Mouse (Mus musculus) liver, embryonic 12.5 days (tissue): Measurements from ENCODE around the gene Lama1. TPM values are rescaled to one million over a fixed set of nuclear protein-coding genes. Genes with fewer than 3 reads are reported as not detected.

Experiments used
- ATAC-seq: fragments of 200-750 bp; cut with Nextera tagmentation; 2 replicates; pipeline ENCODE4 v1.8.0; 2017; ENCODE audit warnings: moderate number of reproducible peaks, mild to moderate bottlenecking, moderate library complexity
- H3K27ac ChIP-seq: fragments of 300-500 bp; sonication (generic); 2 replicates; pipeline ENCODE4 v1.5.1; 2016; ENCODE audit warnings: mild to moderate bottlenecking
- H3K27me3 ChIP-seq: fragments of 300-500 bp; sonication (generic); replicated peaks from 2 replicates; pipeline ENCODE4 v1.6.1; 2016; ENCODE audit warnings: mild to moderate bottlenecking, moderate library complexity
- H3K36me3 ChIP-seq: fragments of 300-500 bp; sonication (generic); 2 replicates; pipeline ENCODE4 v1.6.1; 2016; ENCODE audit warnings: mild to moderate bottlenecking, moderate library complexity
- H3K4me1 ChIP-seq: fragments of 300-500 bp; sonication (generic); 2 replicates; pipeline ENCODE4 v1.6.1; 2016
- H3K4me2 ChIP-seq: fragments of 300-500 bp; sonication (generic); 2 replicates; pipeline ENCODE4 v1.6.1; 2016; ENCODE audit warnings: mild to moderate bottlenecking, moderate library complexity
- H3K4me3 ChIP-seq: fragments of 300-500 bp; sonication (generic); 2 replicates; pipeline ENCODE4 v1.5.1; 2016; ENCODE audit warnings: mild to moderate bottlenecking, moderate library complexity
- H3K9ac ChIP-seq: fragments of 300-500 bp; sonication (generic); 2 replicates; pipeline ENCODE4 v1.6.1; 2016; ENCODE audit warnings: mild to moderate bottlenecking, moderate library complexity
- H3K9me3 ChIP-seq: fragments of 300-500 bp; sonication (generic); replicated peaks from 2 replicates; pipeline ENCODE4 v1.6.1; 2016; ENCODE audit warnings: mild to moderate bottlenecking, moderate library complexity
- WGBS: fragments of 180-500 bp; shearing (Covaris S2); methylation state at CpG from one replicate; pipeline ENCODE4 v1.1.7; 2016; ENCODE audit not compliant: insufficient replicate concordance; 5-methylcytosine and 5-hydroxymethylcytosine counted together
- polyA plus RNA-seq: library from polyadenylated mRNA; unstranded; fragments of >200 nt; fragmentation: Nextera tagmentation; extraction: Ambion mirVana; gene quantifications from 2 replicates; pipeline ENCODE4 v1.2.1, GENCODE M21; 2016

The Lama1 gene
- polyA plus RNA-seq, 1 experiment from 2014 or later = 2.2 TPM

- no peaks in the 10 kb centered on the region for H3K27me3 ChIP-seq
- no peaks in the 10 kb centered on the region for H3K9me3 ChIP-seq
- no peak overlapping the region for H3K27ac ChIP-seq
- H3K4me3 ChIP-seq = no peak overlapping the region
- WGBS = 73% methylated on average over 16 of the region's 16 CpGs
- no peaks in the 10 kb centered on the region for H3K4me1 ChIP-seq
- no peak overlapping the region for H3K9ac ChIP-seq
- H3K36me3 ChIP-seq = peaks cover 6% of the 10 kb centered on the region; the same call in 1 of the 2 replicates
- no peak for ATAC-seq
- H3K4me2 ChIP-seq = no peak overlapping the region
These were observed 164.9 kb downstream of the Lama1 start for GRCm38 (mm10) chr17:67861744-67862535.

GRCm38 (mm10) chr17:67864363-67864762 lies 167.3 kb downstream of the Lama1 start:
- no peak overlapping the region for H3K4me3 ChIP-seq
- no peak overlapping the region for H3K27ac ChIP-seq
- H3K9me3 ChIP-seq = no peaks in the 10 kb centered on the region
- no peaks in the 10 kb centered on the region for H3K4me1 ChIP-seq
- H3K27me3 ChIP-seq = no peaks in the 10 kb centered on the region
- no peak overlapping the region for H3K9ac ChIP-seq
- H3K4me2 ChIP-seq = no peak overlapping the region
- WGBS = 82% methylated on average over 10 of the region's 10 CpGs
- ATAC-seq = no peak
- H3K36me3 ChIP-seq = peaks cover 6% of the 10 kb centered on the region

- no peak overlapping the region for H3K9ac ChIP-seq
- no peaks in the 10 kb centered on the region for H3K27me3 ChIP-seq
- peaks cover 6% of the 10 kb centered on the region for H3K36me3 ChIP-seq
- WGBS = 82% methylated on average over 3 of the region's 3 CpGs
- H3K9me3 ChIP-seq = no peaks in the 10 kb centered on the region
- H3K4me2 ChIP-seq = no peak overlapping the region
- no peak for ATAC-seq
- no peaks in the 10 kb centered on the region for H3K4me1 ChIP-seq
- H3K4me3 ChIP-seq = no peak overlapping the region
- H3K27ac ChIP-seq = no peak overlapping the region
These were observed 167.9 kb downstream of the Lama1 start for GRCm38 (mm10) chr17:67864912-67865311.

- Histone ChIP-seq H3K27me3 (no peaks in the 10 kb centered on the region), H3K4me3 (no peak overlapping the region), H3K4me2 (no peak overlapping the region), H3K9ac (no peak overlapping the region), H3K27ac (no peak overlapping the region), H3K36me3 (peaks cover 6% of the 10 kb centered on the region), H3K9me3 (no peaks in the 10 kb centered on the region), H3K4me1 (no peaks in the 10 kb centered on the region)
- WGBS = 81% methylated on average over 9 of the region's 9 CpGs
- no peak for ATAC-seq
These were observed 169.0 kb downstream of the Lama1 start for GRCm38 (mm10) chr17:67866026-67866425.

- WGBS = 76% methylated on average over 20 of the region's 20 CpGs
These were observed 169.6 kb downstream of the Lama1 start for GRCm38 (mm10) chr17:67866541-67867241.

GRCm38 (mm10) chr17:67869731-67870601 lies 172.9 kb downstream of the Lama1 start:
- ATAC-seq = no peak
- H3K9me3 ChIP-seq = no peaks in the 10 kb centered on the region

More at GRCm38 (mm10) chr17:67866541-67867241, 169.6 kb downstream of the Lama1 start:
- Histone ChIP-seq H3K4me2 (no peak overlapping the region), H3K9ac (no peak overlapping the region), H3K27me3 (no peaks in the 10 kb centered on the region), H3K27ac (no peak overlapping the region), H3K36me3 (peaks cover 6% of the 10 kb centered on the region), H3K4me3 (no peak overlapping the region), H3K4me1 (no peaks in the 10 kb centered on the region), H3K9me3 (no peaks in the 10 kb centered on the region)
- ATAC-seq = no peak

More at GRCm38 (mm10) chr17:67869731-67870601, 172.9 kb downstream of the Lama1 start:
- Histone ChIP-seq H3K36me3 (peaks cover 6% of the 10 kb centered on the region), H3K4me1 (no peaks in the 10 kb centered on the region), H3K4me2 (no peak overlapping the region), H3K4me3 (no peak overlapping the region), H3K9ac (no peak overlapping the region), H3K27ac (no peak overlapping the region), H3K27me3 (no peaks in the 10 kb centered on the region)
- 60% methylated on average over 23 of the region's 23 CpGs for WGBS

Other genes with a start within 250 kb of the Lama1 start
- not detected in 2 replicates for gene Lrrc30, start 64.5 kb upstream of the Lama1 start, polyA plus RNA-seq